Mouse (Mus musculus) large intestine, adult 2 months (tissue): ENCODE results near the gene Rap1a. TPM values are rescaled to one million over a fixed set of nuclear protein-coding genes. Genes with fewer than 3 reads are reported as not detected.

ENCODE experiments used
- DNase-seq: peaks from one replicate; pipeline ENCODE4 v3.0.0-alpha.2; 2012; ENCODE audit warnings: low read depth, low spot score
- WGBS: fragments of 180-500 bp; shearing (Covaris S2); methylation state at CpG from one replicate; pipeline ENCODE4 v1.1.7; 2018; 5-methylcytosine and 5-hydroxymethylcytosine counted together
- polyA plus RNA-seq: library from polyadenylated mRNA; depleted of rRNA; stranded (reverse); fragments of >200 nt; gene quantifications from 2 replicates; pipeline ENCODE4 v1.2.3, GENCODE M21; 2012

The Rap1a gene
- polyA plus RNA-seq, 1 experiment: 10.6 TPM

GRCm38 (mm10) chr3:105808179-105809037 is 7.3 kb upstream of the Rap1a start:
- DNase-seq: no peak
- 71% methylated on average over 14 of the region's 14 CpGs for WGBS

- peak; percentile 39 for DNase-seq
- 13% methylated on average over 1 of the region's 1 CpGs for WGBS
Measured at GRCm38 (mm10) chr3:105807672-105808071, 6.5 kb upstream of the Rap1a start.

- 73% methylated on average over 11 of the region's 11 CpGs for WGBS
- peak; percentile 43 for DNase-seq
Measured at GRCm38 (mm10) chr3:105806519-105807249, 5.5 kb upstream of the Rap1a start.

GRCm38 (mm10) chr3:105803600-105803999 is 2.5 kb upstream of the Rap1a start:
- DNase-seq: no peak
- 58% methylated on average over 11 of the region's 11 CpGs for WGBS

GRCm38 (mm10) chr3:105800675-105801190 is 403 bp downstream of the Rap1a start:
- no peak for DNase-seq
- whole genome bisulfite sequencing: under 1% methylated on average over 57 of the region's 59 CpGs

GRCm38 (mm10) chr3:105800156-105800674 is 921 bp downstream of the Rap1a start:
- no peak for DNase-seq
- WGBS: 2% methylated on average over 12 of the region's 12 CpGs

- no peak for DNase-seq
- WGBS: 55% methylated on average over 4 of the region's 4 CpGs
Measured at GRCm38 (mm10) chr3:105799375-105799774, 1.8 kb downstream of the Rap1a start.

GRCm38 (mm10) chr3:105798770-105799169 is 2.4 kb downstream of the Rap1a start:
- 86% methylated on average over 2 of the region's 2 CpGs for WGBS
- DNase-seq: no peak

- DNase-seq: no peak
- WGBS: 34% methylated on average over 2 of the region's 2 CpGs
Measured at GRCm38 (mm10) chr3:105797427-105797826, 3.7 kb downstream of the Rap1a start.

GRCm38 (mm10) chr3:105796761-105797160 is 4.4 kb downstream of the Rap1a start:
- no peak for DNase-seq
- WGBS: 71% methylated on average over 4 of the region's 4 CpGs

- 83% methylated on average over 1 of the region's 1 CpGs for WGBS
Measured at GRCm38 (mm10) chr3:105794309-105794708, 6.8 kb downstream of the Rap1a start.

GRCm38 (mm10) chr3:105792309-105792708 is 8.8 kb downstream of the Rap1a start:
- WGBS: 80% methylated on average over 7 of the region's 7 CpGs
- no peak for DNase-seq

More at GRCm38 (mm10) chr3:105794309-105794708, 6.8 kb downstream of the Rap1a start:
- no peak for DNase-seq

GRCm38 (mm10) chr3:105791129-105791528 is 10.0 kb downstream of the Rap1a start:
- no peak for DNase-seq
- 79% methylated on average over 2 of the region's 2 CpGs for WGBS

- DNase-seq: no peak
- 55% methylated on average over 1 of the region's 1 CpGs for WGBS
Measured at GRCm38 (mm10) chr3:105790338-105790737, 10.8 kb downstream of the Rap1a start.

GRCm38 (mm10) chr3:105789776-105790175 is 11.4 kb downstream of the Rap1a start:
- no peak for DNase-seq
- 83% methylated on average over 1 of the region's 1 CpGs for WGBS

- WGBS: 78% methylated on average over 3 of the region's 3 CpGs
- no peak for DNase-seq
Measured at GRCm38 (mm10) chr3:105787328-105787727, 13.8 kb downstream of the Rap1a start.

GRCm38 (mm10) chr3:105785865-105786264 is 15.3 kb downstream of the Rap1a start:
- no peak for DNase-seq

- no peak for DNase-seq
- 74% methylated on average over 1 of the region's 1 CpGs for WGBS
Measured at GRCm38 (mm10) chr3:105783809-105784208, 17.3 kb downstream of the Rap1a start.

GRCm38 (mm10) chr3:105782406-105782805 is 18.7 kb downstream of the Rap1a start:
- WGBS: 73% methylated on average over 7 of the region's 7 CpGs
- DNase-seq: no peak

GRCm38 (mm10) chr3:105777997-105778396 is 23.1 kb downstream of the Rap1a start:
- no peak for DNase-seq
- 97% methylated on average over 3 of the region's 3 CpGs for WGBS
